Mouse (Mus musculus) erythroid progenitor cell, adult 5-6 weeks (primary cell): ENCODE results near the gene Slc45a2. TPM values are rescaled to one million over a fixed set of nuclear protein-coding genes. Genes with fewer than 3 reads are reported as not detected.

ENCODE experiments used
- ATAC-seq: replicated peaks from 2 replicates; pipeline ENCODE4 v1.8.0; 2016; ENCODE audit warnings: moderate number of reproducible peaks, mild to moderate bottlenecking, moderate TSS enrichment, inconsistent platforms; ENCODE audit not compliant: poor library complexity, low FRiP score, severe bottlenecking
- total RNA-seq, 2 experiments: library from RNA; stranded (forward) in 1 of 2; stranded (reverse) in 1 of 2; fragments of 150-400 nt in 1 of 2; fragments of 186-747, 209-891 nt in 1 of 2; gene quantifications; 2 replicates each; pipeline versions ENCODE4 v1.2.3 to v1.2.4; 2015 to 2017; ENCODE audit warnings: low replicate concordance in 2 of 2

Slc45a2 gene
- total RNA-seq, 2 experiments from 2014 or later, result not detected

GRCm38 (mm10) chr15:11064160-11064557, 63.6 kb downstream of the Slc45a2 start:
- no peak for ATAC-seq

- no peak for ATAC-seq
These were observed 64.3 kb downstream of the Slc45a2 start, which contains the start of gene Adamts12 for GRCm38 (mm10) chr15:11064558-11065411. Gene Adamts12 (plus strand): TSS chr15:11064790.

- ATAC-seq, result no peak
These were observed 65.1 kb downstream of the Slc45a2 start for GRCm38 (mm10) chr15:11065528-11066171.

- ATAC-seq, result no peak
These were observed 65.8 kb downstream of the Slc45a2 start for GRCm38 (mm10) chr15:11066299-11066698.

GRCm38 (mm10) chr15:11067891-11068290, 67.4 kb downstream of the Slc45a2 start:
- no peak for ATAC-seq

GRCm38 (mm10) chr15:11075726-11076361, 75.3 kb downstream of the Slc45a2 start:
- ATAC-seq, result no peak

Other genes with a start within 250 kb of the Slc45a2 start
- not detected in 2 replicates for gene C1qtnf3, start 48.4 kb upstream of the Slc45a2 start, total RNA-seq (2015; ENCODE audit: low replicate concordance)
- gene C1qtnf3, start 48.4 kb upstream of the Slc45a2 start, total RNA-seq (2017; ENCODE audit: low replicate concordance), result not detected in 2 replicates
- not detected in 2 replicates for gene Amacr, start 19.0 kb upstream of the Slc45a2 start, total RNA-seq (2015; ENCODE audit: low replicate concordance)
- 3.6 TPM in 1 of 2 replicates, not detected in the other for gene Amacr, start 19.0 kb upstream of the Slc45a2 start, total RNA-seq (2017; ENCODE audit: low replicate concordance)
- gene Rxfp3, start 37.3 kb downstream of the Slc45a2 start, total RNA-seq (2015; ENCODE audit: low replicate concordance), result not detected in 2 replicates
- gene Rxfp3, start 37.3 kb downstream of the Slc45a2 start, total RNA-seq (2017; ENCODE audit: low replicate concordance), result not detected in 2 replicates
- gene Adamts12, start 64.1 kb downstream of the Slc45a2 start, total RNA-seq (2015; ENCODE audit: low replicate concordance), result not detected in 2 replicates
- gene Adamts12, start 64.1 kb downstream of the Slc45a2 start, total RNA-seq (2017; ENCODE audit: low replicate concordance), result not detected in 2 replicates